In the genomic region with DNA sequence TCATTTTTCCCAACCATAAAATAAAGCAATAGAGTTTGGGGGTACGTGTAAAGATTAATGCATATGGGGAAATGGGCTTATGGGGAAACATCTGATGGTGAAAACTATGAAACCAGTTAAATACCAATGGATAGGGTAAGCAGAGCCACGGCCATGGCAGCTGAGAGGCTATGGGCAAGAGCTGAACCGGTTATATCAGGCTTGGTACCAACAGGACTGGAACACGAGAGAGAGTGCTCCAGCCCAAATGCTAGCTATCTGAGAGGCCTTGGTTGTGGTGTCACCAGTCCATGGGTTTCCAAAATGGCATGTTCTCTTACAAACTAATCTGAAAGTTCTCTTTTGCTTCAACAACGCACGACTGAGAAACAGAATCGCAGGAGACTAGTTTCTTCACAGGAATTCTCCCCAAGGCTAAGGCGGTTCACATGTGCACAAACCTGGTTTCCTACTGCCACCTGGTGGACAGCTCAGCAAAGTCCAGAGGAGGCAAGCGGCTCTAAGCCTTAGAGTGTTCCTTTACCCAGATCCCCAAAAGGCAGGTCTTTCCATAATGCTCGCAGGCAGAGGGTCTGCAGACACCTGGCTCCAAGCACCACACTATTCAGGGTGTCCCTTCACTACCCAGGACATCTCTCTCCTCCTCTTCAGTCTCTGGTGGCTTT, we compare ENCODE assay signal across 8 mouse cellular contexts.
A peak's percentile ranks its signal among the peaks of the same experiment; 100 is the strongest.
DNase-seq lines count a peak whose midpoint lies in the region; ATAC-seq and TF ChIP-seq lines count a peak whose summit lies in the region.

No protein-coding gene starts in this region.

- no peak overlapping the region for H3K4me2 ChIP-seq in CH12.LX (ENCODE audit: insufficient read depth, low read depth, poor library complexity, severe bottlenecking)
- peak overlapping the region; percentile 30; the same call in 1 of the 2 replicates for H3K4me2 ChIP-seq in heart, embryonic 13.5 days
- no peak overlapping the region for H3K4me2 ChIP-seq in neural tube, embryonic 11.5 days (ENCODE audit: low read depth)

- H3K27me3 ChIP-seq in CH12.LX (replicated peaks), result no peaks in the 10 kb centered on the region
- no peaks in the 10 kb centered on the region for H3K27me3 ChIP-seq in heart, embryonic 13.5 days (replicated peaks)
- H3K27me3 ChIP-seq in neural tube, embryonic 11.5 days (ENCODE audit: control insufficient read depth, insufficient read depth, low read length), result no peaks in the 10 kb centered on the region

- TF ChIP-seq EP300 in CH12.LX (IDR thresholded peaks at IDR 0.05; ENCODE audit: low read length), result no peak

- DNase-seq in CH12.LX (ENCODE audit: extremely low read depth) (peak; percentile 74), liver (peak; percentile 59)
- peak; percentile 81 for DNase-seq in adrenal gland, postnatal 10 days
- peak; percentile 79 for DNase-seq in embryo, embryonic 11.5 days (ENCODE audit: low read depth, low spot score)
- DNase-seq in kidney, postnatal 10 days, result peak; percentile 84
- DNase-seq in neural tube, embryonic 11.5 days (ENCODE audit: low spot score), result peak; percentile 81
- peak; percentile 13 for DNase-seq in thymus, postnatal 0 days (ENCODE audit: low spot score)

- dilution Hi-C loops in CH12.LX (cut with MboI; ENCODE audit: extremely low pct_ligation_motif_present, extremely low pct_unique_long_range_greater_than_20kb, low sequenced_read_pairs), result no loop called here

- H3K79me2 ChIP-seq in CH12.LX (replicated peaks; ENCODE audit: control insufficient read depth, extremely low read depth, insufficient read depth, poor library complexity, severe bottlenecking), result no peaks in the 10 kb centered on the region

- H3K4me3 ChIP-seq in CH12.LX (replicated peaks in 1 of 3; ENCODE audit: low read depth in 2 of 3, low read length in 2 of 3, poor library complexity in 1 of 3), result no peak overlapping the region
- H3K4me3 ChIP-seq in heart, embryonic 13.5 days, result no peak overlapping the region
- H3K4me3 ChIP-seq in neural tube, embryonic 11.5 days (ENCODE audit: low read depth, low read length), result no peak overlapping the region

- TF ChIP-seq CTCF in CH12.LX (conservative IDR thresholded peaks at IDR 0.05 in 1 of 2, IDR thresholded peaks at IDR 0.05 in 1 of 2; ENCODE audit: low read depth in 2 of 2, low read length in 2 of 2), result peak; percentile 81 to 86

- H3K9me3 ChIP-seq in CH12.LX (replicated peaks; ENCODE audit: low read length), result no peaks in the 10 kb centered on the region
- H3K9me3 ChIP-seq in heart, embryonic 13.5 days, result no peaks in the 10 kb centered on the region
- H3K9me3 ChIP-seq in neural tube, embryonic 11.5 days (ENCODE audit: control insufficient read depth, low read length), result no peaks in the 10 kb centered on the region

- H3K36me3 ChIP-seq in CH12.LX (replicated peaks in 1 of 2; ENCODE audit: control insufficient read depth in 1 of 2, insufficient read depth in 1 of 2, low read length in 1 of 2), result no peaks in the 10 kb centered on the region
- no peaks in the 10 kb centered on the region for H3K36me3 ChIP-seq in heart, embryonic 13.5 days
- no peaks in the 10 kb centered on the region for H3K36me3 ChIP-seq in neural tube, embryonic 11.5 days (ENCODE audit: control insufficient read depth, insufficient read depth, low read length)

- no peak overlapping the region for H3K9ac ChIP-seq in CH12.LX (ENCODE audit: insufficient read depth, low read depth)
- no peak overlapping the region for H3K9ac ChIP-seq in heart, embryonic 13.5 days
- no peak overlapping the region for H3K9ac ChIP-seq in neural tube, embryonic 11.5 days (ENCODE audit: low read length)

- in situ Hi-C loops in CH12.LX (cut with MboI; ENCODE audit: low pct_ligation_motif_present, low pct_unique_long_range_greater_than_20kb, low sequenced_read_pairs), result no loop called here

- peaks cover 0 to 5% of the 10 kb centered on the region in 2 experiments; a peak in 1 of 4 replicates for H3K4me1 ChIP-seq in CH12.LX (ENCODE audit: control insufficient read depth in 1 of 2, insufficient read depth in 2 of 2)
- no peaks in the 10 kb centered on the region for H3K4me1 ChIP-seq in heart, embryonic 13.5 days
- H3K4me1 ChIP-seq in neural tube, embryonic 11.5 days (ENCODE audit: control insufficient read depth, insufficient read depth, low read length), result no peaks in the 10 kb centered on the region

- WGBS in heart, embryonic 13.5 days, result 29% methylated on average over 10 of the region's 10 CpGs
- WGBS in neural tube, embryonic 11.5 days, result 42% methylated on average over 10 of the region's 10 CpGs

- H3K27ac ChIP-seq in CH12.LX (ENCODE audit: insufficient read depth, low read depth), result no peak overlapping the region
- no peak overlapping the region for H3K27ac ChIP-seq in heart, embryonic 13.5 days (replicated peaks)
- no peak overlapping the region for H3K27ac ChIP-seq in neural tube, embryonic 11.5 days (ENCODE audit: low read depth, low read length)

- TF ChIP-seq RAD21 in CH12.LX (IDR thresholded peaks at IDR 0.05; ENCODE audit: low read depth, low read length), result peak; percentile 92

- TF ChIP-seq POLR2A in CH12.LX (IDR thresholded peaks at IDR 0.05; ENCODE audit: low read depth, low read length), result no peak

- 0 out of 2 replicates have a peak, but pooled peaks have one; percentile 37 for ATAC-seq in heart, embryonic 13.5 days (ENCODE audit: extremely low read depth, insufficient number of reproducible peaks, low FRiP score, low TSS enrichment)
- ATAC-seq in neural tube, embryonic 11.5 days (ENCODE audit: insufficient read depth, low FRiP score, low TSS enrichment), result peak; percentile 93

TF ChIP-seq in CH12.LX, 34 proteins besides CTCF, POLR2A, EP300 and RAD21:
- TF ChIP-seq MYC (IDR thresholded peaks at IDR 0.05; ENCODE audit: low read depth, low read length) (0 out of 2 replicates have a peak, but pooled peaks have one; percentile 35), MAX (IDR thresholded peaks at IDR 0.05; ENCODE audit: low read length) (no peak), SMC3 (IDR thresholded peaks at IDR 0.05; ENCODE audit: low read depth, low read length) (peak; percentile 87), POLR2AphosphoS2 (IDR thresholded peaks at IDR 0.05; ENCODE audit: low read depth, low read length) (no peak), ZC3H11A (IDR thresholded peaks at IDR 0.05; ENCODE audit: low read depth, low read length) (peak; percentile 69)

Comparison
In these comparisons a context has a peak if more than half of its experiments do, and no peak if none do; other contexts are left out.
1. DNase-seq: peak in every context shown above with its lines; median percentile 84 in kidney, postnatal 10 days; 81 in adrenal gland, postnatal 10 days; 81 in neural tube, embryonic 11.5 days; 79 in embryo, embryonic 11.5 days; 74 in CH12.LX; 59 in liver; 13 in thymus, postnatal 0 days.